Mouse (Mus musculus) limb, embryonic 10.5 days (tissue): ENCODE measurements around the gene Gpr179. TPM values are rescaled to one million over a fixed set of nuclear protein-coding genes. Genes with fewer than 3 reads are reported as not detected.

ENCODE experiments used
- DNase-seq: peaks from one replicate; pipeline ENCODE4 v3.0.0-alpha.2; 2017; ENCODE audit warnings: low spot score
- H3K27ac ChIP-seq: fragments of 300-500 bp; sonication (generic); 2 replicates; pipeline ENCODE4 v1.5.1; 2016; ENCODE audit warnings: mild to moderate bottlenecking
- H3K27me3 ChIP-seq: fragments of 300-500 bp; sonication (generic); 2 replicates; pipeline ENCODE4 v1.6.1; 2016; ENCODE audit warnings: low read depth, mild to moderate bottlenecking; ENCODE audit not compliant: poor library complexity, severe bottlenecking
- H3K36me3 ChIP-seq: fragments of 300-500 bp; sonication (generic); 2 replicates; pipeline ENCODE4 v1.6.1; 2016; ENCODE audit warnings: mild to moderate bottlenecking, moderate library complexity
- H3K4me1 ChIP-seq: fragments of 300-500 bp; sonication (generic); 2 replicates; pipeline ENCODE4 v1.6.1; 2016
- H3K4me3 ChIP-seq: fragments of 300-500 bp; sonication (generic); 2 replicates; pipeline ENCODE4 v1.5.1; 2016; ENCODE audit warnings: mild to moderate bottlenecking, moderate library complexity
- H3K9me3 ChIP-seq: fragments of 300-500 bp; sonication (generic); replicated peaks from 2 replicates; pipeline ENCODE4 v1.6.1; 2016; ENCODE audit warnings: mild to moderate bottlenecking
- WGBS: fragments of 180-500 bp; shearing (Covaris S2); methylation state at CpG from one replicate; pipeline ENCODE4 v1.1.7; 2016; 5-methylcytosine and 5-hydroxymethylcytosine counted together
- polyA plus RNA-seq: library from polyadenylated mRNA; unstranded; fragments of >200 nt; fragmentation: Nextera tagmentation; extraction: Ambion mirVana; gene quantifications from 2 replicates; pipeline ENCODE4 v1.2.1, GENCODE M21; 2016

Gpr179 gene
- polyA plus RNA-seq, 1 experiment from 2014 or later: 0.10 TPM

GRCm38 (mm10) chr11:97286973-97287372 is 64.9 kb downstream of the Gpr179 start:
- no peaks in the 10 kb centered on the region for H3K4me1 ChIP-seq
- H3K27me3 ChIP-seq: no peaks in the 10 kb centered on the region
- H3K36me3 ChIP-seq: no peaks in the 10 kb centered on the region
- H3K9me3 ChIP-seq: no peaks in the 10 kb centered on the region
- DNase-seq: no peak
- no peak overlapping the region for H3K27ac ChIP-seq
- H3K4me3 ChIP-seq: no peak overlapping the region
- 50% methylated on average over 6 of the region's 6 CpGs for WGBS

- no peaks in the 10 kb centered on the region for H3K27me3 ChIP-seq
- no peak overlapping the region for H3K27ac ChIP-seq
- no peak for DNase-seq
- H3K36me3 ChIP-seq: no peaks in the 10 kb centered on the region
- H3K4me3 ChIP-seq: no peak overlapping the region
- no peaks in the 10 kb centered on the region for H3K4me1 ChIP-seq
- H3K9me3 ChIP-seq: no peaks in the 10 kb centered on the region
- WGBS: 78% methylated on average over 9 of the region's 9 CpGs
Measured at GRCm38 (mm10) chr11:97285852-97286775, 65.8 kb downstream of the Gpr179 start.

GRCm38 (mm10) chr11:97284854-97285253 is 67.0 kb downstream of the Gpr179 start:
- 81% methylated on average over 4 of the region's 4 CpGs for WGBS
- H3K9me3 ChIP-seq: no peaks in the 10 kb centered on the region
- no peaks in the 10 kb centered on the region for H3K27me3 ChIP-seq
- H3K4me3 ChIP-seq: no peak overlapping the region
- DNase-seq: no peak
- no peaks in the 10 kb centered on the region for H3K36me3 ChIP-seq
- peaks cover 8% of the 10 kb centered on the region for H3K4me1 ChIP-seq
- H3K27ac ChIP-seq: no peak overlapping the region

- 84% methylated on average over 6 of the region's 6 CpGs for WGBS
- DNase-seq: no peak
- Histone ChIP-seq H3K9me3 (no peaks in the 10 kb centered on the region), H3K27me3 (no peaks in the 10 kb centered on the region), H3K27ac (no peak overlapping the region), H3K4me3 (no peak overlapping the region), H3K36me3 (no peaks in the 10 kb centered on the region), H3K4me1 (peaks cover 27% of the 10 kb centered on the region)
Measured at GRCm38 (mm10) chr11:97282179-97282578, 69.7 kb downstream of the Gpr179 start.

Other genes starting within 250 kb of the Gpr179 start
- 0.05 and 0.08 TPM in 2 replicates for gene Tbx21, start 236.7 kb downstream of the Gpr179 start, polyA plus RNA-seq
- 6.1 and 7.8 TPM in 2 replicates for gene Tbkbp1, start 200.6 kb downstream of the Gpr179 start, polyA plus RNA-seq
- 82.8 and 88.9 TPM in 2 replicates for gene Kpnb1, start 164.2 kb downstream of the Gpr179 start, polyA plus RNA-seq
- 61.6 and 70.5 TPM in 2 replicates for gene Npepps, start 71.4 kb downstream of the Gpr179 start, polyA plus RNA-seq
- 64.9 and 66.1 TPM in 2 replicates for gene Mrpl45, start 36.4 kb downstream of the Gpr179 start, polyA plus RNA-seq
- 3.5 and 4.4 TPM in 2 replicates for gene Socs7, start 10.5 kb upstream of the Gpr179 start, polyA plus RNA-seq
- gene Arhgap23, start 63.5 kb upstream of the Gpr179 start, polyA plus RNA-seq: 3.5 and 3.9 TPM in 2 replicates
- gene 4933428G20Rik, start 148.3 kb upstream of the Gpr179 start, polyA plus RNA-seq: 0.49 and 0.54 TPM in 2 replicates
- 0.24 and 0.25 TPM in 2 replicates for gene Srcin1, start 224.1 kb upstream of the Gpr179 start, polyA plus RNA-seq